Mouse (Mus musculus) lung, postnatal 14 days (tissue): Measurements from ENCODE around the gene Kcnip1.

ENCODE experiments used
- DNase-seq: peaks from one replicate; pipeline ENCODE4 v3.0.0; 2021

The Kcnip1 gene

DNA sequence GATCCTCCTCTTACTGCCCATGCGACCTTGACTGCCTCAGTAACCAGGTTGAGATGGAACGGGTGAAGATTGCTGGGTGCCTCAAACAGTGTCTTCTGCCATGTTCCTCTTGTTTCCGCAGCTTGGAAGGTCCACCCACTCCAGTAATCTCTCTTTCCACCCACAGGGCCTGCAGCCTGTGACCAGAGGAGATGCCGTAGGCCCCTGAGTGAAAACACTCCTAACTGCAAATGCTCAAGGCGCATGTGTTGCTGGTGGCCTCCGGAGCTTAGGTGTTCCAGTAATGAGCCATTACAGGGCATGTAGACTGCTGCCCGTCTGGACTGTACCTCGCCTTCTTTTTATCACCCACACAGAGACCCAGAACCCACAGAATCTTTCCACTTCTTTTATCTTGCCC, 55.3 kb downstream of the Kcnip1 start:
- no peak for DNase-seq

DNA sequence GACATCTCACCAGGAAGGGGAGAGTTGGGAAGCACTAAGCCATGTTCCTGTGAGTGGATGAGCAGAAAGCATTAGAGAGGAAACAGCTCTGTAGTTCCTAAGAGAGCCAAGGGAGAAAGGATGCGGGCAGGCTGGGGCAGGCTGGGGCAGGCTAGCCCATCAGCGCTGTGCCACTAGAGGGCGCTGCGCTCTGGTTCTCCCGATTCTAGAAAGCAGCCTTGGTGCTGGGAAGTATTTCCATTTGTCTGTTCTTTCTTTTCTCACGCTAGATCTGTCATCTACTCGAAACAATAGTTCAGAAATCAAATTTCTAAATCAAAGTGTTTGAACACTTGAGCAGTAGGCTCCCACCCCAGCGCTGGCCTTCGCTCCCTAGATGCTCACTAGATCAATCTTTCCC, 58.7 kb downstream of the Kcnip1 start:
- DNase-seq, result no peak

DNA sequence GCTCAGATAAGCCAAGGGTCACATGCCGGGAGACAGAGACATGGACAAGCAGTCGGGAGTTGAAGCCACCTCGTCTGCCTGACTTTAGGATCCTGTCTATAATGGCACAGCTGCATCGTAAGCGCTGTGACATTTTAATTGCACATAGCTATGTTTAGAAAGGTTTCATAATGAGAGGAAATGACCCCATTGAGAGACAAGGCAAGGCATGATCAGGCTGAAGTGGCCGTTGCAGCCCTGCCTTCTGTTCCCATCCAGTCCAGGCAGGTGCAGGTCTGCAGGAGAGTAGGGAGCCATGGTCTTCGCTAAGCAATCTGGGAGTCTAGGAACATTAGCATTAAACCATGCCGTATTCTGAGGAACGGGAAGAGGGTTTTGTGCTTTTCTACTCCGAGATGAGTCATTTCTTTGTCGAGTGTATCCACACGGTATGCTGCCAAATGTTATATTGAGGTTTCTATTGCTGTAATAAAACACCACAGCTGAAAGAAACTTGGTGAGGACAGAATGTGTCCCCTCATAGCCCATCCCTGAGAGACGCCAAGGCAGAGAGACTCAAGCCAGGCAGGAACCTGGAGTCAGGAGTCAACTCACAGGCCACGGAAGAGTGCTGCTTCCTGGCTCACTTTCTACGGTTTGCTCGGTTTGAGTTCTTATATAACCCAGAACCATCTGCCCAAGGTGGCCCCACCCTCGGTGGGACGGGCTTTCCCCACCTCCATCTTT, 60.4 kb downstream of the Kcnip1 start:
- DNase-seq, result no peak

DNA sequence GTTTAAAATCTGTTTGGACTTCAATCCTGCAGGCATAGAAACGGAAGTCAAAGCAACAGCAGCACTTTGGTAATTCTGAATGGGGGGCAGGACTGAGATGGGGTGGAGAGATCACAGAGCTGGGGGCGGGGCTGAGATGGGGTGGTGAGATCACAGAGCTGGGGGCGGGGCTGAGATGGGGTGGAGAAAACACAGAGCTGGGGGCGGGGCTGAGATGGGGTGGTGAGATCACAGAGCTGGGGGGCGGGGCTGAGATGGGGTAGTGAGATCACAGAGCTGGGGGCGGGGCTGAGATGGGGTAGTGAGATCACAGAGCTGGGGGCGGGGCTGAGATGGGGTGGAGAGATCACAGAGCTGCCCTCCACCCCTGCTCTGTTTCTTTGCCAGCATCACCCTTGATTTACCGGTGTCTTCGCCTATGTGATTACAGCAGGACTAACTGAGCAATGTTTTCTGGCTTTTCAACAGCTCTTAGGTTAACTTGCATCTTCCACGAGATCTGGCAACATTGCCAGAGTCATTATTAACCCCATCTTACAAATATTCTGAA, 61.0 kb downstream of the Kcnip1 start:
- peak; percentile 40 for DNase-seq

DNA sequence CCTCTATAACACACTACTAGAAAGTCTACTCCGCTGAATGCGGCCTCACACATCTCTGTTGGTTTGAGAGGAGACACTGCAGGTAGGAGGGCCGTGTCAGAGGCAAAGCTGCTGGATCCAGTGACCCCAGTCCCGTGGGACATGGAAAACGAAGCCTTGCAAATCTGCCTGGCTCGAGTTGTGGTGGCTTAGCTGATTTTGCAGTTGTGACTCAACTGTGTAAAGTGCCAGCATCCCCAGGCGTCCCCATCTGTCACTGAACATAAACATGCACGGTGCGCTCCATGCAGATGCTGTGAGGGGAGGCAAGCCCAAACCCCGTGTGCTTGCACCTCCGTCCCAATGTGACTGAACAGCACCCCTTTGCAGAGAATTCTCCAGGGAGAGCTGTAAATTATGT, 63.5 kb downstream of the Kcnip1 start:
- DNase-seq, result no peak

DNA sequence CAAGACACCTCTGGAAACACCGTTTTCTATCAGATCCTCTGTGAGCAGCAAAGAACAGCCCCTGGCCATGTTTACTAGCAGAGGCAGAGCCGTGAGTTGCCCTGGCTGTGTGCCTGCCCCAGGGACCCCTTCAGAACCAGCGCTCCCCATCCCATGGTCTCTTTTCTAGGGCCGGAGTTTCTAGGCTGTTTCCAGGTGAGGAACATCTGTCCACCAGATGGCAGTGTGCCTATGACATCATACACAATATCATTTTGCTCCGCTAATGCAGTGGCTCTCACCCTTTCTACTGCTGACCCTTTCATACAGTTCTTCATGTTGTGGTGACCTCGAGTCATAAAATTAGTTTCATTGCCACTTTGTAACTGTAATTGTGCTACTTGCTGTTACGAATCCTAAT, 64.3 kb downstream of the Kcnip1 start:
- DNase-seq, result peak; percentile 58

DNA sequence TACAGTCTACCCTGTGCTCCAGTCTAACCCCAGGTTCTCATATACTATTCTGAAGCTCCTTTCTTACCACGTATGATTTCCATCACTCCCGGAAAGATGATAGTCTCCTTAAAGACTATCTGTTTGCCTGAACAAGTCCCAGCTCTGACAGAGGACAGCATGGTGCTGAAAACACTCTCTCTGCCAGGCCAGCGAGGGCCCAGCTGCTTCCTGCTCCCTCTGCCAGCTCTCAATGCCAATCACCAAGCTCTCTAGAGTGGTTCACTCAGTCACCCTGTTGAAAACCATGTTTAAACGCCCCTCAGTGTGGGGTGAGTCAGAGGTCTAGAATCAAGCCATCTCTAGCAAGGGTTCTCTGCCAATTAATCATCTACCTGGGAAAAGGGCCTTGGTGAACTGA, 65.1 kb downstream of the Kcnip1 start:
- no peak for DNase-seq

DNA sequence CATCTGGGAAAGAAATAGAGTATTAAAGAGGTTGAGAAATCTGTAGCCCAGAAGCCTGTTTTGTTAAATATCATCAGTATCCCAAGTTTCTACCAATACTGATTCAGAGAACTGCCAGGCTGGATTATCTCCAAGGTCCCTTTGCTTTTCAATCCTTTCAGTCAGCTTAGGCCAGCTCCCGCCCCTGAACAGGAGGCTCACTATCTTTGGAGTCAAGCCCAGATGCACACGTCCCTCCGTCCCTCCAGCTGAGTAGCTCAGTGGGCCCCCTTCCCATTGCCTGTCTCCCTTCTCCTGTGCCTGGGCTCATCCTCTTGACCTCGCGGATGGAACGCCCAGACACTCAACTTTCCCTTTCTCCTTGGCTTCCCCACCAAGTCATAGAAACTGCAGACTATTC, 65.6 kb downstream of the Kcnip1 start:
- no peak for DNase-seq

DNA sequence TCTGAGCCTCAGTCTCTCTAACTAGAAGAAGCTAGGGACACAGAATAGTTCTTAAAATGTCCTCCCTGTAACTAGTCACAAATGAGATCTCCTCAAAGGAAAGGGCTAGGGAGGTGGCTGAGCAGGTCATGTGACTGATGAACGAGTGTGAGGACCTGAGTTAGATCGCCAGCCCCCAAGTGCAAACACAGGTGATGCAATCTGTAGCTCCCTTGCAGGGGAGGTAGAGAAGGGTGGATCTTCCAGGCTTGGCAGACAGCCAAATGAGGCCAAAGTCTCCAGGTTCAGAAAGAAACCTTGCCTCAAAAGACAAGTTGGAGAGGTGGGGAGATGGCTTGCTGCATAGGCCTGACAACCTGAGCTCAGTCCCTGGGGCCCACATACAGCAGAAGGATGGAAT, 66.4 kb downstream of the Kcnip1 start:
- no peak for DNase-seq

DNA sequence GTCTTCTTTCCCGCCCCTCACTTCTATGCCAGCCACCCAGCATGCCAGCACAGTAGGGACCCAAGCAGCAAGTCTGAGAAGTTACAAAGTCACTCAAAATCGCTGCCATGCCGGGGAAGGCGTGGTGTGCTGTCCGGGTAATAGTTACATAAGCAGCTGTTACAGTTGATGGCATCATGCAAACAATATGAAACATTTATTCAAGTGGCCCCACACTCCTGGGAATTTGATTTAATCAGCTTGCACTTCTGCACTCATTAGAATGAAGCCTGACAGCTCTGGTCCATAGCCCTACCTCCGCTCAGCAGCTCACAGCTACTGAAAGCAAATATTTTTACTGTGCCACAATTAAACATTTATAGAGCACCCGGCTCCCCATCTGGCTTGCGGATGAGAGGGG, 67.2 kb downstream of the Kcnip1 start:
- no peak for DNase-seq

DNA sequence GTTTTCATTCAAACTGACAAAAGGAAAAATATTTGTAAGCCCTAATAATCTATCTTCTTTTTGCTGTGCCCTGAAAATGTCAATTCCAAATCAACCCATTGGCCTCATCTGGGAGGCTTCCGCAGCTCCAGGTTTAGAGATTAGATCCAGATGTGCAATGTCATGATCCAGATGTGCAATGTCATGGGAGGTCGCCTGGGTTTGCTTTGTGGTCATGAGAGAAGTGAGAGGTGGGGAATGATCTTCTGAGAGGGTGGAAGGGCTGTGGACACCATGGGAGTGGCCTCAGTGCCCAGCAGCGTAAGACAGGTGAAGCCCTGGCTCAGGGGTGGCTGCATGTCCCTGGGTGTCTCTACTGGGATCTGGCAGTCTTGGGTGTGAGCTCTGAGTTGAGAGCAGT, 69.9 kb downstream of the Kcnip1 start:
- DNase-seq, result no peak

DNA sequence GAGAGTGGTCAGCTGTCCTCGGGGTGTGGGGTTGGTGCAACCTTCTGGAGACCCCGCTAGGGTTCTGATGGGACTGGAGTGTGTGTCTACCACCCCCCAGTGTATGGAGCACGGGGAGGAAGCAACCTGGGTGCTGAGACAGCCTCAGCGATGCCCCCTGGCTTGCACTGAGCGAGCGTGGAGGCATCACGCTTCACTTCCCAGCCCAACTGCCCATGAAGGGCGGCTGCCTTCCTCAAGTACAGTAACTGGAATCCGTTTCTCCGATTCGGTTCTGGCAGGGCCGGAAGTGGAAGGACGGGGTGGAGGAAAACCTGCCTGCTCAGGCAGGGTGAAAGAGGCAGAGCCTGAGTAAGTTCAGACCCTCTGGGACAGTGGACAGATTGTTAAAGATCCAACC, 71.5 kb downstream of the Kcnip1 start:
- no peak for DNase-seq

DNA sequence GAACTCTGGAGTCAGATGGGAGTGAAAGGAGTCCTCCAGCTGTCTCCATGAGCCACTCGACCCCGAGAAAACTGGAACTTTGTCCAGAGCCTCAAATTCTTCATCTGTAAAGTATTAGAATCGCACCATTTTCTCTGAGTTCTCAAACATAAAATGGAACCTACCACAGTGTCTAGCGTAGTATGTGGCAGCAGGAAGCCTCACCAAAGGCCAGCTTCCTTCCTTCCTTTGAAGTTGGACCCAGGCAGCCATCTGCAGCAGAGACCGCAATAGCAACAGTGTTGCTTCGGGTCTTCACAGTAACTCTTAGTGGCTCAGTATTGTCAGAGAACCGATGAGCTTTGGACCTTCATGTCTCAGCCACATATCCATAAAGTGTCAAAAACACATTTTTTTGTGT, 73.1 kb downstream of the Kcnip1 start:
- DNase-seq, result no peak

DNA sequence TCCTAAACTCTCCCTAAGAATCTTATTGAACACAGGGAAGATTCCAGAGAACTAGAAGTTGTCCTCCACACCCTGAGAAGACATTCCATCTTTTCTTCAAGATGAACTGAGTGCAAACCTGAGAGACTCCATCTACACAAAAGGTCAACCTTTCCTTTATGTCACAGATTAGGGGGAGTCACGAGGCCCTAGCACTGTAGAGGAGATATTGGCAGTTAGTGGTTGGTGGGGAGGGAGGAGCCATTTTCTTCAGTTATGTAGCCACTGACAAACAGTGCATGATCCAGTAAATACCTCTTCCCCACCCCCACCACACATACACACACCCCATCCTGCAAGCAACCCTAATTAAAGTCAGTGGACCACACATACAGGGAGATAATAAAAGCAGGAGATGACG, 74.5 kb downstream of the Kcnip1 start:
- no peak for DNase-seq

DNA sequence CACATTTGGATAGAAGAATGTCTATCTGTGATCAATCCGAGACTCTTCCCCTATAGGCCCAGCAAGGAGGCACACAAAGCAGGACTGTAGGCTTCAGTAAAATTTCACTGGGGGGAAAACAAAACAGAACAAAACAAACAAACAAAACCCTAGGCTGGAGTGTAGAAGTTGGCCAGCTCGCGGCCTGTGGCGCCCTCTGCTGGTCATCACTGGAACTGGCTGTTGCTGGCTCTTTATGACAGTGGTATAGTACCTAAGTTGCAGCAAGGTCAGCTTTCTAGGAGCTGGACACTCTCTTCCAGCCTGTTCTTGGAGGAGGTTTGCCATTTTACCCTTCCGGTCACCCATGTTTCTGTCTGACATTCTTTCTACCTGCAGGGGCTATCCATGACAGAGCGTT, 75.4 kb downstream of the Kcnip1 start:
- DNase-seq, result peak; percentile 76

DNA sequence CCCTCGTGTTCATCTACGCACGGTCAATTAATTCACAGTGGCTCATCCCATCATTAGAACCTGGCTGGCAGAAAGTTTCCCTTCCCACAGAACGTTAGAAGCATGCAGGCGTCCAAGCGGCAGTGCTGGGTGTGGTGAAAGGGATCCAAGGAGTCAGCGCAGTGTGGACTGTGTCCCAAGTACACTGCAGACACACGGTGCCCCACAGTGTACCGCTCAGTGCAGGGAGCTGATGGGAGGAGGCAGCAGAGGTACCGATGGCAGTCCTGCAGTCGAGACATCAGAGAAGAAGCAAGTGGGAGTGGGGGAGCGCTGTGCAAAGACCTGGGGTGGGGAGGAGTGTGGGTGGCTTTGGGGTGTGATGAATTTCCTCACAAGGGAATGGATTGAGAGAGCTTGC, 78.7 kb downstream of the Kcnip1 start:
- no peak for DNase-seq

DNA sequence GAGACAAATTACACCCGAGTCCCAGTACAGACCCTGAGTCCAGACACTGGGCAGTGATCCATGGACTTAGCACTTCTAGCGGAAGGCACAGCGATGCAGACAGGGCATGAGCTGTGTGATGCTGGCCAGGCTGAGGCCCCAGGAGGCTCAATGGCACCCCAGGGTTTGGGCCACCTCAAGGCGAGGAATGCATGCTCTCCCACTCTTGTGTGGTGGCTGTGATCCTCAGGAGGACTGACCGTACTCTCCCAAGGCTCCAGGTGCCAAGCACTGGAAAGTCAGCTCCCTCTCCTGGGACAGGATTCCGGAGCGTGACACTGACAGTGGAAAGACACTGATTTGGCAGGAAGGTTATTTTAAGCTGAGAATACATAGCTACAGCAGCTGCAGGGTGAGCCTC, 79.9 kb downstream of the Kcnip1 start:
- no peak for DNase-seq

DNA sequence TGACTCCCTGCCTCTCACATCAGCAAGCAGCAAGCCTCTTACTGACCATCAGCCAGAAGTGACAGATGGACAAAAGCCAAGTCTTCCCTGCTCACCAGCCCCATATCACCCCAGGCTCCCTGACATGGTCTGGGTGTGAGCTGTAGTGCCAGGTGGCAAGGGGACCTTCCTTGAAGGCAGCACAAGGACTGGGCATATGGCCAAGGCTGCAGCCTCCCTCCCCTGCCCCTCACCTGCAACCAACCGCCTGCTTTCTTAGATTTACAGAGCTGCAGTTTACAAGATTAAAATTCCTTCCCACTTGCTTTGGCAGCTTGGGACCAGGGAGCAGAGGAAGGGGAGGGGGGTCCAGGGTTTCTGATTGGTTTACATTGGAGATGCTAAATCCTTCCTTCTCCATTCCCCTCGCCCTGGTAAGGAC, 80.8 kb downstream of the Kcnip1 start:
- no peak for DNase-seq

DNA sequence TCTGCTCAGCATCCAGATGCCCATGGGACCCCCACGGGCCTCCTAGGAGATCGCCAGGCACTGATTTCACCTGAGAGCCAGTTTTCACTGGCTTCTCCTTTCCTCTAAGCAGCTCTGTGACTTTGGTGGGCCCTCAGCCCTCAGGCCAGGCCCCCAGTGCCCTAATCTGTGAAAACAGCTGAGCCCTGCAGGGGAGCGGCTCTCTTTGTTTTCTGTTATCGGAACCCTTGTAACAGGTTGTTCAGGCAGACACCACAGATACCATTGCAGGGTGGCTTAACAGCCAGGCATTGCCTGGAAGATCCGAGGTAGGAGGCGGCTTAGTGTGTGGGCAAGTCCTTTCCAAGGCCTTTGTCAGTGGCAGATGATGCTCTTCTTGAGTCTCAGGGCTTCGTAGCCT, 82.0 kb downstream of the Kcnip1 start:
- no peak for DNase-seq

DNA sequence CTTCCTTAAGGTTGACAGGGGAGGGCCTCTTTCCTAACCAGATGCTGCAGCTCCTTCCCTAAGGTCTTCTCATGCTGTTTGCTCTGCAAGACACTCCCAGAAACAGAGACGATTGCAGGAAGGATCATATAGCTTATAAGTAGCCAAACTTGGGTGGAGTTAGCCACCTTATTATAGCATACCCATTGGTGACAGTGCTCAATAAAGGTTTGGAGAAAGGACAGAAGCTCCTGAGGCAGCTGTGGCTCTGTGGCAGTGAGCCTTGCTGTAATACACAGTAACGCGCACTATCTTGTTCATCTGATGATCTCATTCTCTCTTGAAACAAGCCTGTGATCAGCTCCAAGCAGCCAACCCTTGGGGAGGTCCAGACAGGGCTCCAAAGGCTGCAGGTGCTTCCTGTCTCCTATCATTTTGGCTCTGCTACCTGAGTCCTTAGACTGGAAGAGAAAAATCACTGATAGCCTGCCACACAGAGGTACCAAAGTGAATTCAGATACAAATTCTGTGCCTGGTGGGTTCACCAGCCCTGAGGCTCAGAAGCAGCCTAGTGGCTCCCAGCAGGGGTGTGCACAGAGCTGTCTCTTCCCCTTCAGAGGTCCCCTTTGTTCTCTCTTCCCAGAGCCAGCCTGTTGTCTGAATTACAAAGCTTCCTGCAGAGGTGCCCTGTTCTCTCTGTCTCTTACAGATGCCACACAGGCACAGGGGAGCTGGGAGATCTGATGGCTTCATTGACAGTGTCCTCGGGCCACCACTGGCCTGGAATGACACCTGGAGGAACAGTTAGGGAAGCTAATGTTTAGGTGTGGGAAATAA, 84.4 kb downstream of the Kcnip1 start:
- no peak for DNase-seq

DNA sequence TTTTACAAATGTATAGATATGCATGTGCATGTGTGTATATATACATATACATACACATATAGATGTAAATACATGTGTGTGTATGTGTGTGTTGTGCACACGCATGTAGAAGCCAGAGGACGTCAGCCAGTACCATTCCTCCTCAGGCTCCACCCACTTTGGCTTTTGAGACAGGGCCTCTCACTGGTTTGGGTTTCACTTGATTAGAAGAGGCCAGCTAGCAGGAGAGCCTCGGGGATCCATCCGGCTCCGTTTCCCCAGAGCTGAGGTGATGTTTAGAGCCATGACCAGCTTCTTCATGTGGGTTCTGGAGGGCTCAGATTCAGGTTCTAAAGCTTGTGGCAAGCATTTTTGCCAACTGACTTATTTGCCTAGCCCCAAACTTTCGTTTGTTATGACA, 89.5 kb downstream of the Kcnip1 start:
- DNase-seq, result no peak

DNA sequence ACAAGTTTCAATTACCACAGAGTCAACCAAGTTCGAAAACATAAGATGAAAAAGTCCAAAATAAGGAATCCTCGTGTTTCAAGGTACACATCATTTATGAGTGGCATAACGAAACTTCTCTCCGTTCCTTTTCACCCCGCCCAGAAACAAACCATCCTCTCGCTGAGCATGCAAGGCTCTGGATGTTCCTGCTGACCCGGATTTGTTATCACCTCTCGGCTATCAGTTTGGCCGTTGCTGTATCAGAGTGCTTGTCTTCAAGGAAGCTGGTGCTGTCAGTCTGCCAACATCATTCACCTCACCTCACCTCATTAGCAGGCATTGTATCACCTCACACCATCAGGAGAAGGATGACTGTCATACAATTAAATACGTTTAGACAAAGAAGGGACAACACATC, 90.6 kb downstream of the Kcnip1 start:
- DNase-seq, result no peak

DNA sequence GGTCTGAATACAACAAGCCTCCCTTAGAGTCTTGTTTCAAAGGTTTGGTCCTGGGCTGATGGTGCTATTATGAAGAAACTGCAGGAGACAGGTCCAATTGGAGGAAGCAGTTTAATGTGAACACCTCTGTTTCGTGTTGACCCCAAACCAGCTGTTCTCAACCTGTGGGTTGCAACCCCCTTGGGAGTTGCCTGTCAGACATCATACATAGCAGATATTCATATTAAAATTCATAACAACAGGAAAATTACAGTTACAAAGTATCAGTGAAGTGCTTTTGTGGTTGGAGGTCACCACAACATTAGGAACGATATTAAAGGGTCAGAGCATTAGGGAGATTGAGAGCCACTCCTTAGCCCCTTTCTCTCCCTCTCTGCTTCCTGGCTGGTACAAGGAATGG, 91.2 kb downstream of the Kcnip1 start:
- DNase-seq, result no peak

DNA sequence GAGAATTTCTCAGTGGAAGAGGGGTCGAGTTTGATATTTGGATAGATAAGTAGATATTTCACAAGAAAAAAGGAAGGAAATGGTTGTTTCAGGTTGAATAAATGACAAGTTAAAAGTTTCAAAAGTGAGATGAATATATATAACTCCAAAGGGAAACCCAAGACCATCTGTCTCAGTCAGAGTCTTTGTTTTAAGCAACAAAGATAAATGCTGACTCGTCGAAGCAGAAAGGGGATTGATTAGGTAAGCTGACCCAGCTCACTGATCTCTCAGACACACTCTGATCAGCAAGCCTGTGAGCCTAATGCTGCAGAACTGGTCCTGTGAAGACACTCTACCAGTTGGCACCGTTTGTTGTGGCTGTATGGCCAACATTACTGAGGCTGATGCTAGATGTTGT, 101.9 kb downstream of the Kcnip1 start:
- no peak for DNase-seq
